Mouse (Mus musculus) adipocyte (in vitro differentiated cells): ENCODE measurements around the gene Col6a2.
A peak's percentile ranks its signal among the peaks of the same experiment; 100 is the strongest.

Experiments
- DNase-seq: peaks from one replicate; pipeline ENCODE4 v3.0.0-alpha.2; 2016; ENCODE audit warnings: low spot score

Col6a2 gene

DNA sequence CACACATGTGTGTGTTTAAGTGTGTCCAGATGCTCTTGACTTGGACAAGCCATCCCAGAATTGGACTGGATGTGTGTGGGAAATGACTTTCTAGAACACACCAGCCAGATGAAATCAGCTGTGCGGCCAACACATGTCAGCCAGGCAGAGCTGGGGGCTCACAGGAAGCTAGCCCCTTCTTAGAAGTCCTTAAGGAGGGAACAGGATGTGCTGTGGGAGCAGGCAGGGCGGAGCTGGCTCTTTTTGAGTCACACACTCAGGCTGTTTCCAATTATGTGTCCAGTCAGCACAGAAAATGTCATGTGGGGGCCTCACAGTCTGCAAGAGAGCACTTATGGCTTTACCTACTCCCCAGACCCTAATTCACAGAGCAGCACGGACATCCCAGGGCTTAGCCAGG, 12.6 kb upstream of the Col6a2 start:
- DNase-seq: no peak

DNA sequence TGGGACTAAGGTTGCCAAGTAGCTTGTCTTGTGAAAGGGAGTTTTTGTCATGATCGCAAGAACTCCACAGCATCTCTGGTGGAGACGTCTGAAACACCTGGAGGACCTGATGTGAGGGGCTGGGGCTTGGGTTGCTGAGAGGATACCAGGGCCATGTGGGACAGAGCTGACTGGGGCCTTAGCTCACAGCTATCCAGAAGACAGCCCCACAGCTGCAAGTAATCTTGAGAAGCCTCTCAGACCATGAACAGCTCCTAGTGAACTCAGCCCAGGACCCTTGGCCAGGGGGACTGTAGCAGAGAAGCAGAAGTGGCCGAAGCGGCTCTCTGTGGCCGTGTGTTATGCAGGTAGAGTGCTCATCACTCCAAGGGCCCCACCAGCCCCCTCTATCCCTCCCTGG, 11.2 kb upstream of the Col6a2 start:
- no peak for DNase-seq

DNA sequence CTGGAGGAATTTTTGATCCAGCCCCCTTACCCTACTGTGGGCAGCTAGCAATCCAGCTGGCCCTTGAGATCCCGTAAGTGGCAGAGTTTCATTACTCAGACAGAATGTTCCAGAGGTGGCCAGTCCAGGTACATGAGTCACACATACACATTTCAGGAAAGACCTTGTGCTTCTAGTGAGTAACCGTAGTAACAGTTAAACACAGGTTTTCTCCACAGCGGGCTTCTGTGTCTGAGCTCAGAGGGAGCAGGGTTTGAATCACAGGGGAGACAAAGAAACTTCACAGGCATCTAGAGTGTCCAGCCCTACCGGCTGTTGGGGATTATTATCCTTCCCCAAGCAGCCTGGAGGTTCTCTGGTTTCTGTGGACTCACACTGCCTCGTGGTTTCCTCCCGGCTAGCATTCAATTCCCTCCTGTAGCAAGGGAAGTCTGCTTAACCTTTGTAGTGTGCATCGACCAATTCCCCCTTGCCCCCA, 10.7 kb upstream of the Col6a2 start:
- no peak for DNase-seq

DNA sequence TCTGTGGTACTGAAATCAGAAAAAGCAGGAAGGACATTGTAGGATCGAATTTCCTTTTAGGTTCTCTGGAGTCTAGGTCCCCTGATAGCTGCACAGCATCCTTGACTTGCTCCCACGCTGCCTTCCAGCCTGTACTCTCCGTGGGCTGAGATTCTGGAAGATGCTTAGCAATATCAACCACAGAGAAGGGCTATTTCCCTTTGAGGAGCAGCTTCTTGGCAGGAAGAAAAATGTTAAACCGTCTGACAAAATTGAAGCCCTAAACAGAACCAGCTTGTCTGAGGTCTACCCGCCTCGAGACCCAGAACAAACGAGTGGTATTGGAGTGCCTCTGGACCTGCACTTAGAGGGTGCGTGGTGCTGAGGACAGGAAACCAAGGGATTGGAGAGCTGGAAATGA, 9.2 kb upstream of the Col6a2 start:
- DNase-seq: no peak

DNA sequence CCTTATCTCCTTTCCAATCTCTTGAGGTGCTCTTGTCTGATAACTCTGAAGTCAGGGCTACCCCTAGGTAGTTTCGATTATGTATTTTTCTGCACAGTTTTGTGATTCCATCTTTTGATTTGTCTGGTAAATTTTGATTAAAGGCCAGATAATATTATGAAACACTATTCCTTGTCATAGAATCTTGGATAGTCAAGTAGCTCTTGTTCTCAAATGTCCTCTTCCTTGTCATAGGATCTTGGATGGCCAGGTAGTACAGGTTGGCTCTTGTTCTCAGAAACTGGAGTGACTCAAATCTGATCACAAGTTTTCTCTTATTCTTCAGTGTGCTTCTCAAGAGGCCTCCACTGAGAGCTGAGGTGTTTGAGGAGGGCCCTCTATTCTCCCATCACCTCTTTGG, 7.2 kb upstream of the Col6a2 start:
- no peak for DNase-seq

DNA sequence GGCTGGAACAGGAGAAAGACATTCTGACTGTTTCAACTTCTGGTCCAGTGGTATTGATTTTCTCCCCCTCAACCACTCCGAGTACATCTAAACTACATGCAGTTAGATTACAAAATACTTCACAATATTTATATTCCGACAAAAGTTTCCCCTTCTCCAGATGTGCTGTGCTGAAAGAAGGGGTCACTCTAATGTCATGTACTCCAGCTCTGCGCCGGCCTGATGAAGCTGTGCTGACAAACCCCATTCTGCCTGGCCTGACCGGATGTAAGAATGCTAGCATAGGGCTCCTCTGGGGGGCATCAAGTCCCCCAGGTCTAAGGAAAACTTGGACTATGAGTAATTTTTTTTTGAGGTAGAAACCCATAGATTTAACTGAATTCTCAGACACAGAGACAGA, 4.3 kb upstream of the Col6a2 start:
- DNase-seq: no peak

DNA sequence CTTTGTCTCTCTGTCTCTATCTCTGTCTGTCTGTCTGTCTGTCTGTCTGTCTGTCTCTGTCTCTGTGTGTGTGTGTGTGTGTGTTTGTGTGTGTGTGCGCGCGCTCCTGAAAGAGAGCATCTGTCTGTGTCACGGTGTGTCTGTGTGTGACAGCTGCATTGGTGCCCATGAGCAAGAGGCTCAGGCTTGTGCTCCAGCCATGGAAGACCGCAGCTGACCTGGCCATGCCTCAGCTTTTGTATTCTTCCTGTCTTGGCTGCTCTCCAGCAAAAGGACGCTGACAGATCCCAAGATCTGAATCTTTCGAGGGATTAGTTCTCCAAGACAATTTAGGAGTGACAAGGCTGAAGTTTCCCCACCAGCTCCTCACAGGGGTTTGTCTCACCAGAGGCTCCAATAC, 1.5 kb upstream of the Col6a2 start:
- DNase-seq: no peak

DNA sequence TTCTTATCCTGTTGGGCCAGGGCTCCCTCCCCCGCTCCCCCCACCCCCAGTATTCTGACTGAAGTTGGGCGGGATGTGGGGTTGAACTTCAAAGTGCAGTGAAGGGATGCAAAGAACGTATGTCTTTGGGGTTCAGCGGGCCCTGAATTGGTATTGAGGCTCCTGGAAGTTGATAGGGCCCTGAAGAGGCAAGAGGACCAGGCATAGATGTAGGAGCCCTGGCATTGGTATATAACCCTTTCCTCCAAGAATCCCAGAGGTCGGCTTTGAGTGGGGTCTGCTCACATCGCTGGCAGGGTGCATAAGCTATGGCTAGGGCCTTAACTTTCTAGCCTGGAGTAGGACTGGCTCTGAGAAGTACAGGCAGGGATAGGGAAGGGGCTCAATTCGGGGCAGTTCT, 304 bp upstream of the Col6a2 start:
- no peak for DNase-seq

DNA sequence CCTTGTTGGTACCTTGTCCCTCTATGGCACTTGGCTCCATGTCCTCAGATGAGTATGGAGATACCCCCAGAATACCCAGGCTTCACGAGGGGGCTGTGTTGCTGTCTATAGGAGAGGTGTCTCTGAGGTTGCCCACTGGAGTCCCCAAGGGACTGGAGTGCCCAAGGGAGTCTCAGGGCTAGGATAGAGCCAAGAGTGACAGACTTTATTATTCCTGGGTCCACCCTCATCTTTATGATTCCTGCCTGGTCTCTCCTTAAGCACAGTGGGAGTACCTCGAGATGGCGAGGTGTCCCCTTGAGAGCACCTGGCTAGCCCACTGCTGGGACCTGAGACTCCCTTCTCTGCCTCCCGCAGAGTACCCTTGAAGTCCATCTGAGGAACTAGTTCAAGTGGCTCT, 1.0 kb downstream of the Col6a2 start:
- DNase-seq: no peak

DNA sequence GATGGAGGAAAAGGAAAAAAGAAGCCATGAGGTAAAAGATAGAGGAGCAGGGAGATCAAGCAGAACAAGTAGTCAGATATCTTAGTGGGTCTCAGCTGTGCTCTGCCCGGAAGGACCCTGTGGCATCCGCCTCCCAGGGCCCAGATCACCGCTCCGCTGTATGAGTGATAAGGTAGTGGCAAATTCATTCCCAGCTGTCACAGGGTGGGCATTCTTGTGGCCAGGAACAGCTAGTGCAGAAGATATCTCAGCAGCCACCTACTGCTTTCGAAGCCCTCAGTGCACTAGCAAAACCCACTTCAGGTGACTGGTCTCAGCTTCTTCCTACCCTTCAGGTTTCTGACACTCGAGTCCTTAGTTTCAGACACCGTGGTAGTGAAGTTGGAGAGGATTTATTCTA, 11.0 kb downstream of the Col6a2 start:
- no peak for DNase-seq

DNA sequence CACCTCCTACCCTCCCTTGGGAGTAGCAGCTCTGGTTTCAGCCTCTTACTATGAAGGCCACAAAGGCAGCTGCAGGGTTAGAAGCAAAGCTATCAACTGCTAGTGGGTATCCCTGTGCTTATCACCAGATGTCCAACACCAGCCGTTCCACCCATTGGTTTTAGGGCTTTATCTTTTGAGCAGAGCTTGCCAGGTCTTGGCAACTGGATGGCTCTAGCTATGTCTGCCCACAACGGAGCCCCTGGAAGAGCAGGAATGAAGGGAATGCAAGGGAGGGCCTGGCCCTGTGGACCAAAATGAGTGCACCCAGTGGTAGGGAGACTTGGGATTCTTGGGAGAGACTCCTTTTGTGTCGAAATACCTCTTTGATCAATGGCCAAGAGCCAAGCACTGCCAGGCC, 20.7 kb downstream of the Col6a2 start:
- peak; percentile 43 for DNase-seq

DNA sequence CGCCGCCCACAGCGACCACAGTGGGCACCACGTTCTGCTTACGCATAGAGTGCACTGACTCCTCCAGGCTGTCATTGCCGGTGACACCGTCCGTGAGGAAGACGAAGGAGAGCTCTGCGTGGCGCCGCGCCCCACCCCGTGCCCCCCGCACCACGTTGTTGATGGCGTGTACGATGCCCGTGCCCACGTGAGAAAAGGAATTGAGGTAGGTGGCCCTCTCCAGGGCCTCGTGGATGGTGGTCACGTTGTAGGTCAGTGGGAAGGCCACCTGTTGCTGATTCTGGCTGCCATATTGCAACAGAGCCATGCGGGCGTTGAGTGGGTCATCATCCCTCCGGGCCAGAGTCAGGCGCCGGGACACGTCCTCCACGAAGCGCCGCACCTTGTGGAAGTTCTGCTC, 27.1 kb downstream of the Col6a2 start:
- DNase-seq: no peak

DNA sequence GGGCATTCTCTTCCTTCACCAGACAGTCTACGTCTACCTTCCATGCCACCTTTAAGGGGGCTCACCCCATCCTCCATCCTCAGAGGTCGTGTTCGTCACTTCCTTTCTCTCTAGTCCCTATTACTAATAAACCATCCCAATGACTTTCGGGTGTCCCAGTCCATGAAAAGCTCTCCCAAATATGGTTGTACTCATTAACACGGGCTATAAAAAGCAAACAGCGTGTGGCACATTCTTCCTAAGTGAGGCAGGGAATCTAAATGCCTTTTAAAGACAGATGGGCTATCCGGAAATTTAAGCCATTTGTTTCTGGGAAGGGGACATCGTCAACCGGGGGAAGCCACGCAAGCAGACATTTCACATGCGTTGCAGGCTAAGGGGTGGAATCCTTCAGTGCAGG, 33.2 kb downstream of the Col6a2 start:
- no peak for DNase-seq

DNA sequence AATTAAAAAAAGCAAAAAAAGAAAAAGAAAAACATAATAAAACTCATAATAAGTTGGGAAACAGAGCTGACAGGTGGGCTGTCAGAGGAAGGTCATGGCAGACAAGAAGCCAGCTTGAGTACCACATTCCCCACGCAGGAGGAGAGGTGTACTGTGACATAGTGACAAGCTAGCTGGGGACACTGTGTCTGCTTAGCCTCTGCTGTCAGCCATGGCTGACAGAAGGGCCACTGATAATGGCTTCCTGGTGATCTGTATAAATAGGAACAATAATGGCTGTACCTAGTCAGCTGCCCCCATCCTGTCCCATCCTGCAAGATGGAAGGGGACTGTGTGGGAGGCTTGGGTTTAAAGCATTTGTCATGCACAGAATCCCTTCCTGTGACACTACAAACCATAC, 37.2 kb downstream of the Col6a2 start:
- DNase-seq: no peak

DNA sequence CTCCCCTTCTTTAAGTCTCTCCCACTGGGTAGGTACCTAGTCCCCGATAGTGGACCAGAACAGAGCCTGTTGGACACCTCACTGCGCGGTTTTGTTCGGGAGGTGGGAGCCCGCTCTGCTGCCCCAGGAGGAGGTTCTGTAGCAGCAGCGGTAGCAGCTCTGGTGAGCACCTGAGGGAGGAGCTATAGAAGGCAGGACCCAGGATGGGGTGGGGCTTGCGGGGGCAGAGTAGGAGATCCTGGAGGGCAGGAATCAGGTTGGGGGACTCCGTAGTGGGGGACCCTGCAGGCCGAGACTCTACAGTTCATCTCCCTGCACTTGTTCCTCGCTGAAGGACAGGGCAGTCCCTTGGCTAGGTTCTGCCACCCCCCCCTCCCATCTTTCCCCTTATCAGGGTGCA, 39.3 kb downstream of the Col6a2 start:
- no peak for DNase-seq

DNA sequence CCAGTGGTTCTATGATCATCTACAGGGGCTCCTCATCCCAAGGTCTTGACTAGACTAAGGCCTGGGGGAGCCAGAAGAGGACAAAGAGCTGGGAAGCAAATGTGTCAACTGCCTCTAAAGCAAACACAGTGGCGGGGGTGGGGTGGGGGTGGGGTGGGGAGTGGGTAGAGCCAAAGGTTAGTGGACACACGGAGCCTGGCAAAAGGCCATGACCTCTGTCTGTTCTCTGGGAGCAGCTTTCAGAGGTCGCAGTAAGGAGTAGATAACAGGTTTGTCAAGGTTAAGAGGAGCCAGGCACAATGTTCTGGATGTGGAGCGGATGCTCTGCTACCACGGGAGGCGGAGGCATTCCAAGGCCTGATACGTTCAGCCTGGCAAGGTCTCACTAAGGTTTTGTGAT, 46.5 kb downstream of the Col6a2 start:
- DNase-seq: no peak

DNA sequence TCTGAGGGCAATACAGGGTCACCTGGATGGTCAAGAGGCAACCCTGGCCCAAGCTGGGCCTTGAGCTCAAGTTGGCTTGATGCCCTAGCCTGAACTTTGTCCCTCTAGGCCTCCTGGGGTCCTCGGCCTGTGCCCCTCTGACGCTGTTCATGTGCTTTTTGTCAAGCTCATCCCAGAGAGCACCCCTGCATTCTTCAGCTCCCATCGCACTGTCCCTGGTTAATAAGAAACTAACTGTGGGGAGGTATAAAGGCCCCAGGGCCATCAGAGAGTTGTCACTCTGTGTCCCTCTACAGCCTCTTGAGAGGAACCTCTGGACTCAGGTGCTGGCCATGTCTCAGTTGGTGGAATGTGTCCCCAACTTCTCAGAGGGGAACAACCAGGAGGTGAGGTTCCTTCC, 48.1 kb downstream of the Col6a2 start, which contains the start of gene Ftcd:
TSS of gene Ftcd (plus strand) at position 275 of the 400 bp plus-strand sequence.
- DNase-seq: no peak

DNA sequence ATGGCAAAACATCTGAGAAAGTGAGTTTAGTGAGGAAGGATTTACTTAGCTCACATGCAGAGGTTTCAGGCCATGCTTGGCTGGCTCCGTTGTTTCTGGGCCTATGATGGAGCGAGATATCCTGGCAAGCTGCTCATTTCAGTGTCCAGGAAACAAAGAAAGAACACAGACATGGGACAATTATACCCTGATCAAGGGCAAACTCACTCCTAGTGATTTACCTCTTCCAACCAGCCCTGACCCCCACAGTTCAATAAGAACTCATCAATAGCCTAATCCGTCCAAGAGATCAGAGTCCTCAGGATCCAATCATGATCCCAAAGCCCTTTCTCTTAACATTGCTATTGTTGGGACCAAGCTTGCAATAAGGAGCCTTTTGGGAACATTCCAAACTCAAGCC, 51.3 kb downstream of the Col6a2 start:
- no peak for DNase-seq

DNA sequence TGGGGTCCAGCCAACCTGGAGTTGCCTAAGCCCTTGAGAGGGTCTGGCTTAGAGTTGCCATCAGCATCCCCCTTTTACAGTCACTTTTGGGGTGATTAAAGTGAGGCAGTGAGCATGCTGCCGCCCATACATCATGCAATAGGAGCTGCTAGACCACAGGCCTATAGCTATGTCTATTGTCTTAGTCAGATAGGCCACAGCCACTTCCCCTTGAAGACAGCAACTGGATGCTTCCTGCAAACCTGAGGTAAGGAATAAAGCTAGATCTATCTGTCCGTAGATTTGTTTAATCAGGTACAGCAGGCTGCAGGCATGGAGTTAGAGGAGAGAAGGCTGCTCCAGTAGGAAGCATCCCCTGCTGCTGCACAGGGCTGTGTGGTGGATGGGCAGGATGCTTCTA, 52.4 kb downstream of the Col6a2 start:
- DNase-seq: no peak

DNA sequence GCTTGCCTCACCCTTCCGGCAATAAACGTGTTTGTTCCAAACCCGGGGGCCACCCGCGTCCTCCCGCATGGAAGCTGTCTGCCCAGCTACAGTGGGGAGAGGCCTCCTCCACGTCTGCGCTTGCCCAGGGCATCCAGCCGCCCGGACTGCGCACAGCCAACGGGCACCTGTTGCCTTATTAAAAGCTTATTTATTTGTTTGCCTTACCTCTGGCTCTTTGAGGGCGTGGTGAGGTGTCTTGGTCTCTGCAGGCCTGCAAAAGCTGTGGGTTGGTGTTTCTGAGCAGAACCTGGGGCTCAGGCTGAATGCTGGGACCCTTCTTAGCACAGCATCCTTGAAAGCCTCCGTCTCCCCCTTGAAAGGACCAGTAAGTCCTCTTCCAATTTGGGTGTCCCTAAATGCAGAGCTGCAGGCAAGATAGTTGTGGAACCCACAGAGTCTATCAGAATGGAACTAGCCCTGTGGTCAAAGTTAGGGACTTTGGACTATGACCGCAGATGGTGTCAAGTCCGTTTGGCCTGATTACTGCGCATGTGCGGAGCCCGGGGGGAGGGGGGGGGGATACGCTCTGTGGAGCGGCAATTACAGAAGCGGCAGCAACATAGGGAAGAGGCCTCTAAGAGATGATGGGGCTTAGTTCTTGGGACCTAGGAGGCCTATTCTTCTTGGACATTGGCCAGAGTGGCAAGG, 53.3 kb downstream of the Col6a2 start:
- no peak for DNase-seq

DNA sequence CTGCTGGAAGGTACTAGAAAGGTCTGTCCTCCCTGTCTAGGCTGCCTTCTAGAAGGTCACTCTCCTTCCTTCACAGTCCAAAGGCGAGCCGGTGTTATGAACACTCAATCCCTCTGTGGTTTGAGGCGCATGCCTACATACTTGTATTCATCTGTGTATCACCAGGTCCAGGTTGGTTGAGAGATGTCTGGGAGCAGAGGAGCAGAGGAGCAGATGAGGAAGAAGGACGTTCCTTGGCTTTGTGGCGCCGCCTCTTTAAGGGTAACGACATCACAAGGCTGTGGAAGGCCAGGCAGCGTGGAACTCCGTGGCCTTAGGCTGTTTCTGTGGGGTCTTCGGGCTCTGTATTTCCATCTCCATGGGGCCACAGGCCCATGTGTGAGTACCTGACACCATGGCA, 61.5 kb downstream of the Col6a2 start, which contains the start of gene Spatc1l:
TSS of gene Spatc1l (plus strand) at position 301 of the 400 bp plus-strand sequence.
- no peak for DNase-seq

DNA sequence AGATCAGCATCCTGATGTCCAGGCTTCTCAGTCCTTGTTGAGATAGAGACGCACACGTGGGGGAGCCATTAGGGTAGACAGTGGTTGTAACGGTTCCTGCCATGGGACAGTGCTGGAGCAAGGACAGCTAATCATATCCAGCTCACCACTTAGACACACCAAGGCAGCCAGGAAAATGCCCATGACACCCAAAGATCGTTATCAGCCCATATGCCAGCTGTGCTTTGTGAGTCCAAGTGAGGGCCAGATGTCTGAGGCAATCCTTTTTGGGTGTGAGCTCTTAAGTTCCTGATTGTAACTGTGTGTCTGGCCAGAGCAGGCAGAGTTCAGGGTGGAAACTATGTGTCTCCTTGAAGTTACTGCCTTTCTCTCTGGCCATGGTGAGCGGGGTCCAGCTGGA, 69.4 kb downstream of the Col6a2 start:
- DNase-seq: peak; percentile 5

DNA sequence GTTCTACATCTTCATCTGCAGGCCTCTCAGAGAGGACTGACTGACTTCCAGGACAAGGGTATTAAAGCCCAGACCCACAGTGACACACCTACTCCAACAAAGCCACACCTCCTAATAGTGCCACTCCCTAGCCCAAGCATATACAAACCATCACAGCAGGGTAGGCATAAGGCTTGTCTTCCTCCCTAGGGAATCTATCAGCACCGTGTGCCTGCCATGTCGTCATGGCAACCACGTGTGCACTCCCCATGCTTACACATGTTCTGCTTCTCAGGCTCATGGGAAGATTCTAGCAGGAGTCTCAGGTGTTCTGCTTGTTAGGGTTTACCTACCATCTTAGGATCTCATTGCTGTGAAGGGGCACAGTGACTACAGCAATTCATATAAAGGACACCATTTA, 71.9 kb downstream of the Col6a2 start:
- DNase-seq: no peak

DNA sequence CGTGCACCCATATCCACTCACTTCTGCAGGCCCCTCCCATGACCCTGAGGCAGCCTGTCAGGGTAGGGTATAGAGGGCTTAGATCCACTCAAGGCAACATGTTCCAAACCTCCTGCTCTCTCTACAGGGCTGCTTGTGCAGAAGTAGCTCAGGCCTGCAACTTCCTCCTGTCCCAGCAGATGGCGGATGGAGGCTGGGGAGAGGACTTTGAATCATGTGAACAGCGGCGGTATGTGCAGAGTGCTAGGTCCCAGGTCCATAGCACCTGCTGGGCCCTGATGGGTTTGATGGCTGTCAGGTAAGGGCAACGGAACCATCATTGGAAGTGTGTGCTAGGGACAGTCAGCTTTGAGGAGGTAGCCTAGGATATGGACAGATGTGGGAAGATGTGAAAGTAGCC, 73.0 kb downstream of the Col6a2 start:
- no peak for DNase-seq
